Mouse (Mus musculus) forebrain, embryonic 13.5 days (tissue): Measurements from ENCODE around the gene Il4ra. TPM values are rescaled to one million over a fixed set of nuclear protein-coding genes. Genes with fewer than 3 reads are reported as not detected.

ENCODE experiments used
- ATAC-seq: fragments of 200-750 bp; cut with Nextera tagmentation; 2 replicates; pipeline ENCODE4 v1.8.0; 2017
- H3K27ac ChIP-seq: fragments of 300-500 bp; sonication (generic); 2 replicates; pipeline ENCODE4 v1.5.1; 2015; ENCODE audit warnings: inconsistent platforms, mild to moderate bottlenecking, moderate library complexity
- H3K27me3 ChIP-seq: fragments of 300-500 bp; sonication (generic); 2 replicates; pipeline ENCODE4 v1.6.1; 2015; ENCODE audit warnings: mild to moderate bottlenecking, inconsistent platforms
- H3K36me3 ChIP-seq: fragments of 300-500 bp; sonication (generic); 2 replicates; pipeline ENCODE4 v1.6.1; 2015; ENCODE audit warnings: mild to moderate bottlenecking, inconsistent platforms; ENCODE audit not compliant: poor library complexity, severe bottlenecking
- H3K4me1 ChIP-seq: fragments of 300-500 bp; sonication (generic); 2 replicates; pipeline ENCODE4 v1.6.1; 2015; ENCODE audit warnings: inconsistent platforms
- H3K4me2 ChIP-seq: fragments of 300-500 bp; sonication (generic); 2 replicates; pipeline ENCODE4 v1.6.1; 2015; ENCODE audit warnings: inconsistent platforms, mild to moderate bottlenecking, moderate library complexity
- H3K4me3 ChIP-seq: fragments of 300-500 bp; sonication (generic); 2 replicates; pipeline ENCODE4 v1.5.1; 2015; ENCODE audit warnings: mild to moderate bottlenecking, inconsistent platforms
- H3K9ac ChIP-seq: fragments of 300-500 bp; sonication (generic); 2 replicates; pipeline ENCODE4 v1.6.1; 2015; ENCODE audit warnings: mild to moderate bottlenecking, inconsistent platforms
- H3K9me3 ChIP-seq: fragments of 300-500 bp; sonication (generic); replicated peaks from 2 replicates; pipeline ENCODE4 v1.6.1; 2016; ENCODE audit warnings: inconsistent platforms
- WGBS: fragments of 180-500 bp; shearing (Covaris S2); methylation state at CpG from one replicate; pipeline ENCODE4 v1.1.7; 2015; 5-methylcytosine and 5-hydroxymethylcytosine counted together
- polyA plus RNA-seq: library from polyadenylated mRNA; unstranded; fragments of >200 nt; fragmentation: Nextera tagmentation; extraction: Ambion mirVana; gene quantifications from 2 replicates; pipeline ENCODE4 v1.2.1, GENCODE M21; 2015

The Il4ra gene
- polyA plus RNA-seq, 1 experiment from 2014 or later = 2.0 TPM

DNA sequence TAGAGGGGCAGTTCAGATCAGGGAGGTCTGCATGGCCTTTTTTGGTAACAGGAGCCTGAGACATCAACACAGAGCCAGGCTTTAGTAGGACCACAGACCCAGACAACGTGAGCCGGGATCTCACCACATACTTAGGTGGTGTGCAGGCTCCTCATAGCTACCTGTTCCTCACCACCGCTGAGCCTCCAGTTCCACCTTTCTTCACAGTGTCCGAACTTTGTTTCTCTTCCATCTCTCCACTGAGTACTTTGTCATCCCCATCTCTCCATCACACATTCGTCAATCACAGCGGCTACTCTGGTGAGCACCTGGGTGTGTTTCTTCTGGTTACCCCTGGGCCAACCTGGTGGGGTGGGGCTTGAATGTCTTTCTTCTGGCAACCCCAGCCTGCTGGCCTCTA is 24.7 kb upstream of the Il4ra start:
- Histone ChIP-seq H3K4me2 (no peak overlapping the region), H3K4me3 (no peak overlapping the region), H3K27ac (no peak overlapping the region), H3K27me3 (no peaks in the 10 kb centered on the region), H3K4me1 (no peaks in the 10 kb centered on the region), H3K9me3 (no peaks in the 10 kb centered on the region), H3K9ac (no peak overlapping the region), H3K36me3 (no peaks in the 10 kb centered on the region)
- no peak for ATAC-seq
- WGBS = 95% methylated on average over 6 of the region's 6 CpGs

DNA sequence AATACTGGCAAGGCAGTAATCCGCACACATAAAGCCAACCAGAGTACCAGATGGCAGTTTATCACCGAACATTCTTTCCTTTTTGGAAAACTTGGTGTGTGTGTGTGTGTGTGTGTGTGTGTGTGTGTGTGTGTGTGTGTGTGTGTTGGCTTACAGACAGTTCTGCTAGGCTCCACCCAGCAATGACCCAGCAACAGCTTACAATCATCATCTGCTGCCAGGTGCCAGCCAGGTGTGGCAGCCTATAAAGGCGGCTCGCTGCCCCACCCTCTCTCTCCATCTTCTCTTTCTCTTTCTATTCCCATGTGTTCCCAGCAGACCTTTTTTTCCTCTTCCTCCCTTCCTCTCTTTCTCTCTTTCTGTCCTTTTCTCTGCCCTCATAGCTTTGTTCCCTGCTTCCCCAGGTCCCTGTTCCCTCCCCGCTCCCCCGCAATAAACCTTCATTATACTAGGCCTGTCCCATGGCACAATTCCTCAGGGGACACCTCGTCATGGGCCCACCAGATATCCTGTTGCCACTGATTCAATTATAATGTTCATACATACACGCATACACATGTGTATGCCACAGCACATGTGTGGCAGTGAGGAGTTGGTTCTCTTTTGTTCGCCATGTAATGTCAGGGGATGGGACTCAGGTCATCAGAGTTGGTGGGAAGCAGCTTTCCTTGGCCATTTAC is 23.9 kb upstream of the Il4ra start:
- 88% methylated on average over 9 of the region's 9 CpGs for WGBS
- H3K36me3 ChIP-seq = no peaks in the 10 kb centered on the region
- H3K27ac ChIP-seq = no peak overlapping the region
- no peaks in the 10 kb centered on the region for H3K9me3 ChIP-seq
- H3K4me2 ChIP-seq = no peak overlapping the region
- H3K4me3 ChIP-seq = no peak overlapping the region
- H3K4me1 ChIP-seq = no peaks in the 10 kb centered on the region
- ATAC-seq = no peak
- no peaks in the 10 kb centered on the region for H3K27me3 ChIP-seq
- H3K9ac ChIP-seq = no peak overlapping the region

DNA sequence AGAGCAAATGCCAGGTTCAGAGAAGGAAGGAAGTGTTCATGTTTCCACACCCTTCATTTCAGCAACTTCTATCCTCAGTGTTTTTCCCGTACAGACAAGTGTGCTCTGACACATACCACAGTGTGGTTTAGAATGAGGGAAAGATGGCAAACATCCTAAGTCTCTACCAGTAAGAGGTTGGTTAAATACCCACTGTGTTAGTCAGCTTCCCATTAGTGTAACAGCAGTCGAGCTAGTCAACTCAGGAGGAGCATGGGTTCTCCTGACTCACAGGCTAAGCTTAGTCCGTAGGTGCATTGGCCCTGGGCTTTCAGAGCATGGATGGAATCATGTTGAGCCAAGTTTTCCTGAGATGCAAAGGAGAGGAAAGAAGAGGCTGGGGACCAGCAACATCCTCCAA is 12.6 kb upstream of the Il4ra start:
- no peak for ATAC-seq
- no peaks in the 10 kb centered on the region for H3K4me1 ChIP-seq
- no peaks in the 10 kb centered on the region for H3K36me3 ChIP-seq
- no peaks in the 10 kb centered on the region for H3K27me3 ChIP-seq
- 91% methylated on average over 3 of the region's 3 CpGs for WGBS
- H3K27ac ChIP-seq = no peak overlapping the region
- H3K9ac ChIP-seq = no peak overlapping the region
- no peak overlapping the region for H3K4me3 ChIP-seq
- no peak overlapping the region for H3K4me2 ChIP-seq
- H3K9me3 ChIP-seq = 0 out of 2 replicates have a peak, but pooled peaks cover under 1% of the 10 kb centered on the region

DNA sequence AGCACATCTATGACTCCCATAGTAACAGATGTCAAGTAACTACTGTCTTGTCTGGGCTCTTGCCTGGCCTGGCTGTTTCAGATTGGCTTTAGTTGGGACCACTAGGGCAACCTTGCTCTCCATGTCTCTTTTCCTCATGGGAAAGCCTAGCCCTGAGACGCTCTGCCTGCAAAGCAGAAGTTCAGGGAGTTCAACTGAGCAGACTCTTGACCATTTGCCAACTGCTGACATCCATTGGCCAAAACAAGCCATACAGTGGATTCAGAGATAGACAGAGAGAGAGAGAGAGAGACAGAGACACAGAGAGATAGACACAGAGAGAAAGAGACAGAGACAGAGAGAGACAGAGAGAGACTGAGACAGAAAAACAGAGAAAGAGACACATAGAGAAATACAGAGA is 10.9 kb upstream of the Il4ra start:
- H3K9ac ChIP-seq = no peak overlapping the region
- H3K4me1 ChIP-seq = no peaks in the 10 kb centered on the region
- H3K9me3 ChIP-seq = no peaks in the 10 kb centered on the region
- H3K4me2 ChIP-seq = no peak overlapping the region
- no peak overlapping the region for H3K27ac ChIP-seq
- no peak for ATAC-seq
- 84% methylated on average over 1 of the region's 1 CpGs for WGBS
- H3K36me3 ChIP-seq = no peaks in the 10 kb centered on the region
- H3K4me3 ChIP-seq = no peak overlapping the region
- no peaks in the 10 kb centered on the region for H3K27me3 ChIP-seq

DNA sequence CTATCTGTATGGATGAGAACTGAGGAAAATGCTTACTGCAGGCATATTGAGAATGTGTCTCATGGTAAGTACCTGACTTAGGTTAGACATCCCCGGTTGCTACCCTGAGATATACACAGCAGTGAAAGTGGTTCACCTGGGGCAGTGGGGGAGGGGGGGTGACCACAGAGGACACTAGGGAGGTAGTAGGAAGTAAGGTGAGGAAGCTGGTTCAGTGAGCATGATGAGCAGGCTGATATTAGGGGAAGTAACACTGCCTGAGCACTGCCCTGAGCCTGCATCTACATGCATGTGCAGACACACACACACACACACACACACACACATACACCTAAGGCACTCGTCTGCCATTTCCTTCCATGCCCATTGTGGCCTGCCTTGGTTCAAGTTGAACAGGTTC is 10.1 kb upstream of the Il4ra start:
- WGBS = 72% methylated on average over 2 of the region's 2 CpGs
- no peaks in the 10 kb centered on the region for H3K4me1 ChIP-seq
- ATAC-seq = no peak
- H3K4me2 ChIP-seq = no peak overlapping the region
- no peaks in the 10 kb centered on the region for H3K27me3 ChIP-seq
- no peak overlapping the region for H3K9ac ChIP-seq
- H3K4me3 ChIP-seq = no peak overlapping the region
- H3K9me3 ChIP-seq = no peaks in the 10 kb centered on the region
- H3K36me3 ChIP-seq = no peaks in the 10 kb centered on the region
- H3K27ac ChIP-seq = no peak overlapping the region

DNA sequence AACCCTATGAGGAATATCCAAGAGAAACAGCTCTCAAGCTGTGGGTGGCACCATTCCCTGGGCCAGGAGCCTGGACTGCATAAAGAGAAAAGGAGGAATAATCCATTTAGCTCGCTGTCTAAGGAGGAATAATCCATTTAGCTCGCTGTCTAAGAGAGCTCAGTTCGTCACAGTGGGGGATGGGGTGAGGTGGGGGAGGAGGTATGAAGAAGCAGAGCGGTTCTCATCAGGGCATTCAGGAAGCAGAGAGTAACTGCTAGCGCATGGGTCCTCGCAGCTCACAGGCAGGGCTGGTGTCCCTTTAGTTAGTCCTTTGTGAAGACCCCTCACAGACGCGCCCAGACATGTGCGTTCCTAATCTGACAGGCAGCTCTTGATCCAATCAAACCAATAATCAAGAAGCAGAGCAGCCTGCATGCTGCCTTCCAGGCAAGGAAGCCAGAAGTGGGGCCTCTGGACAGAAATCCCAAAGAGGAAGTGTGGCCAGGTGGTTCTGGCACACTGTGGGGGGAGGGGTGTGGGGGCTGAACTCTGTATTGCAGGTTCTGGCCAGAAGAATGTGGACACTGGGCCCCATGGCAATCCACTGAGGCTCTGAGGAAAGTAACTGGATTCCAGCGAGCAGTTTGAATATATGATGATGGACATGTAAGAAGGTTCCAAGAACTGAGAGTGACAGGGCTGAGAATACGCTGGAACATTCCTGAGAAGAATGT is 9.4 kb upstream of the Il4ra start:
- 41% methylated on average over 11 of the region's 11 CpGs for WGBS
- no peak for ATAC-seq
- H3K4me1 ChIP-seq = no peaks in the 10 kb centered on the region
- H3K36me3 ChIP-seq = no peaks in the 10 kb centered on the region
- H3K27ac ChIP-seq = no peak overlapping the region
- H3K9ac ChIP-seq = no peak overlapping the region
- no peaks in the 10 kb centered on the region for H3K27me3 ChIP-seq
- H3K4me3 ChIP-seq = no peak overlapping the region
- H3K9me3 ChIP-seq = no peaks in the 10 kb centered on the region
- H3K4me2 ChIP-seq = no peak overlapping the region

DNA sequence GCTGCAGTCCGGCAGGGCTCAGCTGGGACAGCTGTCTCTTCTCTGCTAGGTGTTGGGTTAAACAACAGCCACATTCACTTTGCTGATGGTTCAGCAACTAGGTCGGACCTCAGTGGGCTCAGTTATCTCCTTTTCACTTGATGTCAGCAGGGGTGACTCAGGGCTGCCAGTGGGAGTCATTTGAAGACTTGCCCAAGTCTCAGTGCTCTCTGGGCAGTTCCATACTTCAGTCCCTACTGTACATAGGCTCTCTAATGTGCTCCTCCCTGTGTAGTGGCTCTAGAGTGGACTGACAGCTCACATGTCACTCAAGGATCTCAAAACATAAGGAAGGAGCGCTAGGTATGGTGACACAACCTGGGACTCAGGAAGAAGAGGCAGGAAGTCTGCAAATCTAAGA is 8.4 kb upstream of the Il4ra start:
- Histone ChIP-seq H3K36me3 (no peaks in the 10 kb centered on the region), H3K27ac (no peak overlapping the region), H3K4me2 (no peak overlapping the region), H3K4me3 (no peak overlapping the region), H3K4me1 (no peaks in the 10 kb centered on the region), H3K27me3 (no peaks in the 10 kb centered on the region), H3K9me3 (no peaks in the 10 kb centered on the region), H3K9ac (no peak overlapping the region)
- no peak for ATAC-seq
- 69% methylated on average over 3 of the region's 3 CpGs for WGBS

DNA sequence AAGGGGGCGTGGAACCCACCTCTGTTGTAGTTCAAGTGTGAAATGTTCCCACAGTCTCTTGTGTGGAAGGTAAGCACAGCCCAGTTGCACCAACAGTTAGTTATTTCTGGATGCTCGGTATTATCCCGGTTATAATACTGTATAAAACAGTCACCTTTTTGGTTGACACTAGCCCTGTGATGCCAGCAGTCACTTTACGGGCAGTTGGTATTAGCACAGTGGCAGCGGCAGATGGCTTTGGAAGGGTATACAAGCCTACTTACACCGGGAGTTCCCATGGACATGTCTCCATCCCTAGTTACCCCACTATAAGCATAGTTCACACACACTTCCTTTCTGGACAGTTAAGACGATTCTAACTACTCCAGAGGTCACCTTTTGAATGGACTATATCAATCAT is 6.6 kb upstream of the Il4ra start:
- 89% methylated on average over 7 of the region's 7 CpGs for WGBS
- Histone ChIP-seq H3K4me3 (no peak overlapping the region), H3K9me3 (no peaks in the 10 kb centered on the region), H3K9ac (no peak overlapping the region), H3K4me1 (no peaks in the 10 kb centered on the region), H3K27ac (no peak overlapping the region), H3K27me3 (peaks cover 11% of the 10 kb centered on the region; the same call in 1 of the 2 replicates), H3K36me3 (no peaks in the 10 kb centered on the region), H3K4me2 (no peak overlapping the region)
- no peak for ATAC-seq

DNA sequence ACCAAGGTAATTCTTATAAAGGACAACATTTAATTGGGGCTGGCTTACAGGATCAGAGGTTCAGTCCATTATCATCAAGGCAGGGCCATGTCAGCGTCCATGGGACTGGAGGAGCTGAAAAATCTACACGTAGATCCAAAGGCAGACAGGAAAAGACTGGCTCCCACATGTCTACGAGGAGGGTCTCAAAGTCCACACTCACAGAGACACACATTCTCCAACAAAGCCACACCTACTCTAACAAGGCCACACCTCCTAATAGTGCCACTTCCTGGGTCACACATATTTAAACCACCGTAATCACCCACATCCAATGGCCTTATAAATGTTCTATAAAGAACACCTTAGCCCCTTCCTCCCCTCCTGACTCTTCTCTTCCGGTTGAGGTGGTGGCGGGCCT is 5.2 kb upstream of the Il4ra start:
- Histone ChIP-seq H3K9ac (no peak overlapping the region), H3K36me3 (no peaks in the 10 kb centered on the region), H3K4me1 (peaks cover 4% of the 10 kb centered on the region), H3K9me3 (no peaks in the 10 kb centered on the region), H3K27me3 (peaks cover 22% of the 10 kb centered on the region), H3K27ac (no peak overlapping the region), H3K4me2 (no peak overlapping the region), H3K4me3 (no peak overlapping the region)
- no peak for ATAC-seq
- WGBS = 86% methylated on average over 6 of the region's 6 CpGs

DNA sequence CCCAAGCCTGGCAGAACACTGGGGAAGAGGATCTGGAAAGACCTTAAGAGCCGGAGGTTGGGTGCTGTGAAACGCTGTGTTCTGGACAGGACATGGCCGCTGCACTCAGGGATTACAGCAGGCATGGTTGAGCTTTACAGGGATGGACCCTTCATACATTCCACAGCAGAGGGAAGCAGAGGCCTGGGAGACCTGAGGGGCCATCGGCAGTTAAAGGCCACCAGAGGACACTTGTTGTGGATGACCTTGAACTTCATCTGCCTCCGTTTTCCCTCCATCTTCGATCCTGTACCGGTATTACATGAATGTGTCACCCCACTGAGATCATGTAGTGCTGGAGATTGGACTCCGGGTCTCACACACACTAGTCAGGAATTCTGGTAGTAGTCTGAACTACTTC is 2.0 kb upstream of the Il4ra start:
- ATAC-seq = no peak
- Histone ChIP-seq H3K27me3 (peaks cover 45% of the 10 kb centered on the region), H3K9me3 (no peaks in the 10 kb centered on the region), H3K4me2 (no peak overlapping the region), H3K36me3 (no peaks in the 10 kb centered on the region), H3K4me3 (no peak overlapping the region), H3K4me1 (peaks cover 16% of the 10 kb centered on the region), H3K9ac (no peak overlapping the region), H3K27ac (no peak overlapping the region)
- 84% methylated on average over 8 of the region's 8 CpGs for WGBS

DNA sequence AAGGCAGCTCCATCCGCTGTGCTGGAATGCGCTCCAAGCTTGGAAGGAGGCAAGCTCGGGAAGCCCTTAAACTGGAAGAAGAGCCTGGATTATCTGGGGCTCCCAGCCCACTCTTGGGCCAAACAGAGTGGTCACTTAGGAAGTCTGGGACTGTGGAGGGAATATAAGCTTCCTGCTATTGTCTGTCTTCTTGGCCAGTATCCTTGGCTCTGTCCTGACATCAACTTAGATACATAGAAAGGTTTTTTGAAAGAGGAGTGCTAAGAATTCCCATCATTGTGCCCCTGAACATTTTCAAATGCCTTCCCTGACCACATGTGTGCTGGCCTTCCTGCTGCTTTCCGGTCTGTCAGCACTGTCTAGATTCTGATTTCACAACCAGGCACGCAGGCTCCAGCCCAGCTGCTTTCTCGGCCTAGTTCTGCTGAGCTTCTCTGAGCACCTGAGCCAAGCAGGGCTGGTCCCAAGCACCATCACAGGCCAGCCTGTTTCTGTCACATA is 989 bp upstream of the Il4ra start:
- Histone ChIP-seq H3K4me1 (peaks cover 16% of the 10 kb centered on the region), H3K27ac (no peak overlapping the region), H3K9me3 (no peaks in the 10 kb centered on the region), H3K27me3 (peaks cover 45% of the 10 kb centered on the region), H3K9ac (no peak overlapping the region), H3K4me2 (no peak overlapping the region), H3K36me3 (no peaks in the 10 kb centered on the region), H3K4me3 (no peak overlapping the region)
- no peak for ATAC-seq
- WGBS = 83% methylated on average over 6 of the region's 6 CpGs

DNA sequence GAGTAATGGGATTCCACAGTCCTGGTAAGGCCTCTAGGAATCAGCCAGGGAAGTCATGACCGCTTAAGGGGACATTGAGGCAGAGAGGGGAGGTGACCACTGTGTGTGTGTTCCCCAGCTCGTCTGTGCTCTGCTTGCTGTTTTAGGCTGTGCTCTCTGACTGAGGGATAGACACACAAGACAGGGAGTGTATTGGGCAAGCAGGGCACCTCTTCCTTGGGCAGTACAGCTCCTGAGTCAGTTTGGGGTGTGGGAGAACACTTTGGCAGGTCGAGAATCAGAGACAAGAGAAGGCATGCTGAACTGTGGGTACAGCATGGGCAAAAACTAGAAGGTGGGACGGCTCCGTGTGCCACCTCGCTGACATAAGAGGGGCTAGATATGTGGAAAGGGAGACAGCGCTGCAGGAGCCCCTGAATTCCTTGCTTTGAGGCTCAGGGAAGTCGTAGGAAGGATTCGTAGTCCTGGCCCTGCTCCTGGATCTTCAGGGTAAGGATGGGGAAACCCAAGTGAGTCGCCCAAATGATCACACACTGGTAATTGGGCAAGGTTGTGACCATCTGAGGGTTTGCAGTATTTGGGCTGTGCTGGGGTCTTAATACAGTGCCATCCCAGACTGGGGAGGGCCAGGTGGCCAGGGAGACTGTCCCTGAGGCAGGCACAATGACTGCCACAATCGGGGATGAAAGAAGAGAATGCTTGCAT is 1.1 kb downstream of the Il4ra start:
- H3K4me1 ChIP-seq = peaks cover 16% of the 10 kb centered on the region
- H3K9me3 ChIP-seq = no peaks in the 10 kb centered on the region
- no peak for ATAC-seq
- H3K27me3 ChIP-seq = peaks cover 45% of the 10 kb centered on the region
- peak overlapping the region; percentile 46 for H3K4me3 ChIP-seq
- peak overlapping the region; percentile 64; the same call in 1 of the 2 replicates for H3K9ac ChIP-seq
- H3K36me3 ChIP-seq = no peaks in the 10 kb centered on the region
- H3K4me2 ChIP-seq = peak overlapping the region; percentile 83
- H3K27ac ChIP-seq = no peak overlapping the region
- WGBS = 72% methylated on average over 11 of the region's 11 CpGs
